Mouse (Mus musculus) granulocyte monocyte progenitor cell, adult 5-6 weeks (primary cell): ENCODE measurements around the gene Ldhd. TPM values are rescaled to one million over a fixed set of nuclear protein-coding genes. Genes with fewer than 3 reads are reported as not detected.

Experiments
- ATAC-seq: replicated peaks from 2 replicates; pipeline ENCODE4 v1.8.0; 2016; ENCODE audit warnings: mild to moderate bottlenecking, moderate TSS enrichment, inconsistent platforms; ENCODE audit not compliant: poor library complexity, severe bottlenecking
- total RNA-seq, 2 experiments: library from RNA; stranded (forward) in 1 of 2; stranded (reverse) in 1 of 2; fragments of 200-712, 200-1000 nt in 1 of 2; fragments of >200 nt in 1 of 2; fragmentation: Nextera tagmentation in 1 of 2; gene quantifications; 2 replicates each; pipeline ENCODE4 v1.2.3; 2014 to 2017

Ldhd gene
- total RNA-seq, 2 experiments from 2014 or later, result not detected

- ATAC-seq, result peak; percentile 21
Observed at GRCm38 (mm10) chr8:111597310-111597709, 32.9 kb downstream of the Ldhd start.

GRCm38 (mm10) chr8:111596485-111596821 is 33.7 kb downstream of the Ldhd start:
- no peak for ATAC-seq

- peak; percentile 86 for ATAC-seq
Observed at GRCm38 (mm10) chr8:111595712-111596484, 34.3 kb downstream of the Ldhd start.

DNA sequence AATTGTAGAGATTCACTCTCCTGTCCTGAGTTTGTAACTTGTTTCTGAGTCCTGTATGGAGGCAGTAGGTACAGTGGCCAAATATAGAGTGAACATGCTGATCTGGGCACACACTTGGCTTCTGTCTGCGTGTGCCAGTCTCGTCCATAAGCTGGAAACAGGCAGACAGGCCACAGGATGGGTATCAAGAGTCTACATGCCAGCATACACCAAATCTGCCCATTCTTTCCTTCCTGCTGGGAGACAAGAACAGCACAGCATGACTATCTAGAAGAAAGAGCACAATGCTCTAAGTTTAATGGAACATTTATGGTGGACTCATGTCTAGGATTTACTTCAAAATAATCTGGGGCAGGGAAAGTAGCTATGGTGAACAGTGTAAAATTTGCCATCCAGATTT is 35.2 kb downstream of the Ldhd start:
- no peak for ATAC-seq

DNA sequence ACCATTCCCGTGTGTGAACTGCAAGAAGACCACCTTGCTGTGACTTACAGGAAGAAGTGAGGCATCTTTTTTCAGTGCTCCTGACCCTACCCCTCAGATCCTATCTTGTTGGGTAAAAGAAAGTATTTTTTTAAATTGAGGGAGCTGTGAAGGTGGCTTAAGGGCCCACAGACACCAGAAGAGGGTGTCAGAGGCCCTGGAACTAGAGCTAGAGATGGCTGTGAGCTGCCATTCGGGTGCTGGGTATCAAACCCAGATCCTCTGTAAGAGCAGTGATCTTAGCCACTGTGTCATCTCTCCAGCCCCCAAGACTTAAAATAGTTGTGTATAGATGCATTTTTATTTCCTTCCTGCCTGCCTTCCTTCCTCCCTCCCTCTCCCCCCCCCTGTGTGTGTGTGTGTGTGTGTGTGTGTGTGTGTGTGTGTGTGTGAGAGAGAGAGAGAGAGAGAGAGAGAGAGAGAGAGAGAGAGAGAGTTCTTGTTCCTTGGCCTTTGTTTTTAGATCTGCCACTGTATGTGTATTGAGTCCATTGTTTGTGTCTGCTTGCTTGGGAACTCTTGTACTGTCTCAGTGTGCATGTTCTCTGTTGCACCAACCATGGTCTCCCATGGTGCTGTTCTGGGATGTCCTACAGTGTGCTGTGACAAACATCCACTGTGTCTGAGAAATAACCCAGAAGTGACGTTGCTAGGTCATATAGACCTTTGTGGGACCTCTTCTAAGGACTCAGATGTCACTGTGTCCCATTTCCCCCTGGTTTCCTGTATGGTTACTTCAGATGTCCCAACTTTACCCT is 35.9 kb downstream of the Ldhd start:
- ATAC-seq, result no peak

DNA sequence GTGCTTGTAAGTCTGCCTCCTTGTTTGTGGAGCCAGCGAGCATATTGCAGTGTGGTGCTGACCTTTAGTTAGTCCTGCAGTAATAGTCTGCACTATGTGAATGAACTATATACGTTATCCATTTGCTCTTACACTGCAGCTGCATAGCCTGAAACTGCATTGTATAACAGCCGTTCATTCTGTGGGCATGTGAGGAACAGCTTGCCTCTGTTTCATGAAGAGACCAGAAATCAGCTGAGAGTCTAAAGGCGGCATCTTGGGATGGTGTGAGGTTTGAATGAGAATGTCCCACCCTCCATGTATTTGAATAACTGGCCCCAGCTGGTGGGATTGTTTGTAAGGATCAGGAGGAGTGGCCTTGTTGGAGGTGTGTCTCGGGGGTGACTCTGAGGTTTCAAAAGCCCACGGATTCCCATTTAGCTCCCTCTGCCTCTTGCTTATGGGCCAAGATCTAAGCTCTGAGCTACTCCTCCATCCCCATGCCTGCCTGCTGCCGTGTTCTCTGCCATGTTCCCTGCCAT is 37.7 kb downstream of the Ldhd start:
- no peak for ATAC-seq

GRCm38 (mm10) chr8:111591176-111591575 is 39.0 kb downstream of the Ldhd start:
- ATAC-seq, result no peak

DNA sequence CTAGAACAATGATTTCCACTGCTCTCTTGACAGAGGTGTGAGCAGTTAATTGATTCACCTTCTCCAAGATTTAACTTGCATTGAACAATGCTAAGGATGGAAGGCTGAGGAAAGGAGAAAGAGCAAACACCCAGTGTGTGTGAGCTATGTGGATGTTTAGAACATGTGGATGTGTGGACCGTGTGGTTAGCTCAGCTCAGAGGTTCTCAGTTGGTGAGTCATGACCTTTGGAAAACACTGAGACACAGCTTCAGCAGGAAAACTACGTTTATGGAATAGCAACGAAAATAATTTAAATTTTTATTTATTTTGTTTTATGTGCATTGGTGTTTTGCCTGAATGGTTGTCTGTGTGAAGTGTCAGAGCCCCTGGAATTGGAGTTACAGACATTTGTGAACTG is 40.0 kb downstream of the Ldhd start:
- ATAC-seq, result no peak

GRCm38 (mm10) chr8:111588336-111588735 is 41.8 kb downstream of the Ldhd start:
- ATAC-seq, result no peak

DNA sequence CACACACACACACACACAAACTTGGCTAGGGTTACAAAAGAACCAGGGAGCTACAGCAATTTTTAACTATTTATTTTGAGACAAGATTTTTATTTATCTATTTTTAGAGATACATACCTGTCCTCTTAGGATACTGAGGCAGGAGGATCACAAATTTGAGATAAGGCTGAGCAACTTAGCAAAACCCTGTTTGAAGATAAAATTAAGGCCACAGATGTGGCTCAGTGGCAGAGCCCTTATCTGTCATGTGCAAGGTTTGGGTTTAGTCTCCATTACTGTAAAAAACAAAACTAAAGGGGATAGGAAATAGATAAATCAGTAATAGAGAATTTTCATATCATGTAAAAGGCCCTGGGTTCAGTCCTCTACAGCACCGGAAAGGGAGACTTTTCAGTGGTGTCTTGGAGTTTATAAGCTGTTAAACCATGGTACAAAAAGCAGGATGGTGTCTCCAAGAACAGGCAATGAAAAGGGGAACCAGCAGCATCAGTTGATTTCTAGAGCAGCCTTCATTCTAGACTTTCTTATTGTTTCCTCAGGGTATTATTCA is 42.6 kb downstream of the Ldhd start:
- no peak for ATAC-seq

GRCm38 (mm10) chr8:111584946-111585345 is 45.2 kb downstream of the Ldhd start:
- ATAC-seq, result peak; percentile 78

- ATAC-seq, result no peak
Observed at GRCm38 (mm10) chr8:111582386-111582785, 47.8 kb downstream of the Ldhd start.

DNA sequence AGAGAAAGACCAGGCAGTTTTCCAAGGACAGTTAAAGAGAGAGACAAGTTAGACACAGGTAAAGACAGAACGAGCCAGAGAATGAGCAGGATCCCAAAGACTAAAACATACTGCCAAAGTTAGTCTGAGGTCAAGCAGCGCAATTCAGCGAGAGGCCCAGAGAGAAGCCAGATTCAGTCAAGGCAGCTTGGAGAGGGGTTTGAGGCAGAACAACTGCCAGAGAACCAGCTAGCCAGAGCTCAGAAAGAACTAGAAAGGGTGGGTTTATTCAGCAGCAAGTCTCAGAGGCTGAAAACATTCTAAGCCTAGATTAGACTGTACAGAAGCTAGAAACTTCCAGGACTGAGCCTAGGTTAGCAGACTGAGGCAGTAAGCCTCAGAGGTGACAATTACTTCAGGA is 49.9 kb downstream of the Ldhd start:
- ATAC-seq, result no peak

DNA sequence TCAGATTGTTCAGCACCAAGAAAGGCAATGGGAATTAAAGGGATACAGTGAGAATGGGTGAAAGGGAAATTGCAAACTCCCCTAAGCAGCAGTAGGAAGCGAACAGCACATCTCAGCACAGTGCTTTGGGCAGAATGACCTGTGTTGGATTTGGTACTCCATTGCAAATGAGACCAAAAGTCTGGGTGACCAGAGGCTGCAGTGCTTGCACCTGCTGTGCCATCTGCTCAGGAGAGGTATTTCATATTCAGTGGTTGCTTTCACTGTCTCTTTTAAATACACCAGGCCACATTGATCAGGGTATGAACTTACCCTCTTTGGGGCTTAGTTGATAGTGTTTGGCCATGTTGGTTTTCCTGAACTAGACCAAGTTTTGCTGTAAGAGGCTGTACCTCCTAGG is 50.9 kb downstream of the Ldhd start:
- ATAC-seq, result no peak

DNA sequence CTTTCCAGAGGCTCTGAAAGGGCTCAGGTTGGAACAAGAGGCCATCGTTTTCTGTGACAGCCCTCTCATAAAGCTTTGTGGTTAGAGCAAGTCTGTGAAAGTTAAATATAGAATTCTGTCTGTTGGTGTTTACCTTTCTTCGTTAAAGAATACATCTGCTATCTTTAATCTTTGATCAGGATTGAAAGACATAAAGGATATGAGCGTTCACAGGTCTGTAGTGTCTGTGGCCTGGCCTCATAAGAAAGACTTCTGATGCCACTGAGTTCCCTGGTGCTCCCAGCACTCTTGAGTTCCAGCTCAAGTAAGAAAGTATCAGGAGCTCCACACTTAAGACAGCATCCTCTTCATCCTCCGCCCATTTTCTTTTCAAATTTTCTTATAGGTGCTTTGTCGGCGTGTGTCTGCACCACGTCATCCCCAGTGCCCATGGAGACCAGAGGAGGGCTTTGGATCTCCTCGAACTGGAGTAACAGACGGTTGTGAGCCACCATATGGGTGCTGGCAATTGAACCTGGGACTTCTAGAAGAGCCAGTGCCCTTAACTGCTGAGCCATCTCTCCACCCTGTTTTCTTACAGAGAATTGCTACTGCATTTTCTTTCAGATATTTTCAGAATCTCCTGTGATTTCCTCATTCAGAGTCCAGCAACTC is 52.2 kb downstream of the Ldhd start:
- ATAC-seq, result no peak

DNA sequence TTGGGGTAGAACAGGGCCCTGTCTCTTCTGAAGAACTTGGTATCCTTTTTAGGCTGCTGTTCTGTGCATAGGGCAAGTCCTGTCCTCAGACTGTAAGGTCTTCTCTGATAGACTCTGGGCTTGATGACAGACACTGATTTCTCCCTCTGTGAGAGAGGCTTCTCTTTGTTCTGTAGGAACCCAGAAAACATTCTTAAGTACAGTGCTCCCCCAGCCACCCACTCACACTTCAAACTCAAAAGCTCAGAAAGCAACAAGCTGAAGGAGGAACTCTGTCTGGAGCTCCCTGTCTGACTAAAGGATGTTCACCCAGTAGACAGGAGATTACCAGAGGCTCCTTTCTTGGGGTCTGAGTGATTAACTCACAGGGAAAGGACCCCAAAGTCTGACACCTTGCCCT is 53.7 kb downstream of the Ldhd start:
- ATAC-seq, result no peak

DNA sequence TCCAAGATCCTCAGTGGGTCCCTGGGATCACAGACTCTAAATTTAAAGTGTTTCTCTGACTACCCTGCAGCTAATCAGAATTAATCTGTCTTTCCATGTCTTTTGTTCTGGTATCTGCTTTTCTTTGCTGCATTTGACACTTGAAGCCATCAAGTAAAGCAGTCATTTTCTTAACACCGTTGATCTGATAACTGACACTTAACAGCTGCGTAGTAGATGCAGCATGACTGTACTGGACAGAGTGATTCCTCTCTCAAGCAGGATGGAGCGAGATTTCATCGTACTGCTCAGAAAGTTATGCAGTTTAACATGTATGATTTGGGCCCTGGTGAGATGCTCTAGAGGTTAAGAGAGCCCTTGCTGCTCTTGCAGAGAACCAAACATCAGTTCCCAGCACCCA is 54.7 kb downstream of the Ldhd start:
- no peak for ATAC-seq

GRCm38 (mm10) chr8:111574016-111574415 is 56.2 kb downstream of the Ldhd start:
- ATAC-seq, result no peak
